Mouse (Mus musculus) kidney, postnatal 36 days (tissue): ENCODE measurements around the gene Ahdc1.

ENCODE experiments used
- DNase-seq, 2 experiments: peaks; one replicate each; pipeline ENCODE4 v3.0.0; 2021 to 2022; ENCODE audit warnings: mixed read lengths in 2 of 2

Gene Ahdc1

GRCm38 (mm10) chr4:133011028-133011820 is at the start of gene Ahdc1:
TSS of gene Ahdc1 (plus strand) at chr4:133011260.
- DNase-seq, result peak; percentile 94 to 96

DNA sequence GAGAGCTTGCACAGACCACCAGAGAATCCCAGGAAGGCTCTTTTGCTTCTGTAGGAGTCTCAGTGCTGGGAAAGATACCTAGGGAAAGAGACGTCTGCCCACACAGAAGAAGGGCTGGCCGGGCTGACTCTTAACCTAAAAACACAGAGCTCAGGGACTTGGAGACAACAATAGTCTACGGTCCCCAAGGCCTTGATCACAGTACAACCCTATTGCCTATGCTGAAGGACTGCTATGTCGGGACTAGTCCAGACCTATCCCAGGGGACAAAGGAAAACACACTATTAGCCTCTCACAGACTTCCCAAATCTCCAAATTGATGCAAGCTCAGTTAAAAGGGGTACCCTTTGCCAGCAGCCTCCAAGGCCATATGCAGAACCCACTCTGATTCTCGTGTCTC is 49.2 kb upstream of the Ahdc1 start:
- no peak for DNase-seq

DNA sequence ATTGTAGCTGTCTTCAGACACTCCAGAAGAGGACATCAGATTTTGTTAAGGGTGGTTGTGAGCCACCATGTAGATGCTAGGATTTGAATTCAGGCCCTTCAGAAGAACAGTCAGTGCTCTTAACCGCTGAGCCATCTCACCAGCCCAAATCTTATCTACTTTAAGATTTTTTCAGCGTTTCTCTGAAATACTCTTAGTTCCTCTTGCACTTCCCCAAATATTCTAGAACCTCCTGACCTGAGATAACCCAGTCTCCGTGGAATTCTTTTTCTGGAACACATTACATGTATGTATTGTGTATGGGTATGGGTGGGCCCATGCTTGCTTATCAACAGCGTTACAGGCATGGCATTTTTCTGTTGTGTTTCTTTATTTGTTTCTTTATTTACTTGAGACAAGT is 48.4 kb upstream of the Ahdc1 start:
- DNase-seq, result no peak

GRCm38 (mm10) chr4:132963436-132963835 is 47.6 kb upstream of the Ahdc1 start:
- no peak for DNase-seq

- no peak for DNase-seq
These were observed 47.0 kb upstream of the Ahdc1 start for GRCm38 (mm10) chr4:132964064-132964463.

- no peak for DNase-seq
These were observed 46.6 kb upstream of the Ahdc1 start for GRCm38 (mm10) chr4:132964473-132964872.

DNA sequence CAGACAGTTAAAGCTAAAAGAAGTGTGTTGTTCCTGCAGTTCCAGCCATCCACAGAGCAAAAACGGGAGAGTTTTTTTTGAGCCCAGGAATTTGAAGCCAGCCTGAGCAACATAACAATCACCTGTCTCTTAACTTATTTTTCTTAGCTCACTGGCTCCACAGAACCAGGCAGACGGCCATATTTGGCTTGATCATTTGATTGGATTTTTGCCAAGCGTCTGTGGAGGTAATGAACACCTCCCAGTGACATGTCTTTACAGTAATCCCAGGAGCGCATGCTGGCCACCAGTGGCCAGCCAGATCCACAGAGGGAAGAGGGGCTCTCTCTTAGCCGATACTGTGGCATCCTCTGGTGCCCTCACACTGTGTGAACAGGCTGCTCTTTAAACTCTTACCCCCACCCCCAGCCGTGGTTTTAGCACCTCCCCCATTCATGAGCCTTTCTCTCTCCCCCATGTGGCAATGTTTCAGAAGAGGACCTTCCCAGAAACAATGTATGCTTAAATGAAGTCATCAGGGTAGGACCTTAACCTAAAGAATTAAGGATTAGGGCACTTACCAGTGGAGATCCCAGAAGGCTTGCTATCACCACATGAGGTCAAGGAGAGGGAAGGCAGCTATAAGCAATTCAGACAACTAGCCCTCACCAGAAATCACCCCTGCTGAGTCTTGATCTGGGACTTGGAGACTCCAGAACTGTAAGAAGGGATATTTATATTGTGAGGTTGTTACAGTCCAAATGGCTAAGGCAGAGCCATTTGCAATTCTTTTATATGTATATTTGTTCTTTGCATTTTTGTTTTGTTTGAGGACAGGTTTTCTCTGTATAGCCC is 42.7 kb upstream of the Ahdc1 start:
- no peak for DNase-seq

GRCm38 (mm10) chr4:132971601-132972000 is 39.5 kb upstream of the Ahdc1 start:
- no peak for DNase-seq

DNA sequence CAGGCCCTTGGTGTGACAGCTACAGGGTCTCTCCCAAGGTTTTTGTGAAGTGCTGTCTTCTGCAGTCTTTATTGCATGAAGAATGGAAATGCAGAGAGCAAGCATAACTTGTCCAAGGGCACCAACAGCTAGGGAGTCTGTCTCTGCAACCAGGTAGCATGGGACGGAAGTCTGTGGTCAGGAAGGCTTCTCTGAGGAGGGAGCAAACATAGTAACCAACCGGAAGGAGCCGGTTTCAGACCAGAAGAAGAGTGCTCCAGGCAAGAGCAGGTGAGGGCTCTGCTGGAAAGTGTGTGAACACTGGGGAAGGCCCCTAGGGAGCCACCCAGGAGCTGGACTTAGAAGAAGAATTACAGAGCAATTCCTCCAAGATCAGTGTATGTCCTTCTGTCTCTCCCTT is 39.0 kb upstream of the Ahdc1 start:
- DNase-seq, result peak in 1 of 2 experiments; percentile 22

- DNase-seq, result no peak
These were observed 38.5 kb upstream of the Ahdc1 start for GRCm38 (mm10) chr4:132972556-132972955.

- no peak for DNase-seq
These were observed 37.9 kb upstream of the Ahdc1 start for GRCm38 (mm10) chr4:132973186-132973585.

- peak in 1 of 2 experiments; percentile 49 for DNase-seq
These were observed 37.2 kb upstream of the Ahdc1 start, which contains the start of gene Fgr for GRCm38 (mm10) chr4:132973814-132974398. TSS of gene Fgr (plus strand) at chr4:132974095.

DNA sequence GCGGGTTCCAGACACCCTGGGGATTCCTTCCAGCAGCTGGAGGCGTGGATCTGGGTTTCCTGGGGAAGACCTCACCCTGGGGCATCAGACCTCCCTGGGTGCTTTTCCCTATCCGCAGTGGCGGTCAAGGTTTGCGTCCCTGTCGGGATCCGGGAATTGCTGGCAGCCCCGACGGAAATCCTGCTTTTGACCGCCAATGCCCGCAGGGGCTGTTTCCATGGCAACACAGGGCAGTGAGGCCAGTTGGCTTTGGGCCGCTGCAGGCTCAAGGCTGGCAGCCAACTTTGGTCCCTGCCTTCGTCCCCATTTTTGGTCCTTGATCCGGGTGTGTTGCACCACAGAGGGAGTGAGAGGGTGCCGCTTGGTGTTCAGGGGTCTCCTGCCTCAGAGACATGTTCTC is 36.2 kb upstream of the Ahdc1 start:
- DNase-seq, result peak; percentile 95

GRCm38 (mm10) chr4:132975791-132976190 is 35.3 kb upstream of the Ahdc1 start:
- DNase-seq, result no peak

- DNase-seq, result peak in 1 of 2 experiments; percentile 15
These were observed 34.3 kb upstream of the Ahdc1 start for GRCm38 (mm10) chr4:132976729-132977128.

DNA sequence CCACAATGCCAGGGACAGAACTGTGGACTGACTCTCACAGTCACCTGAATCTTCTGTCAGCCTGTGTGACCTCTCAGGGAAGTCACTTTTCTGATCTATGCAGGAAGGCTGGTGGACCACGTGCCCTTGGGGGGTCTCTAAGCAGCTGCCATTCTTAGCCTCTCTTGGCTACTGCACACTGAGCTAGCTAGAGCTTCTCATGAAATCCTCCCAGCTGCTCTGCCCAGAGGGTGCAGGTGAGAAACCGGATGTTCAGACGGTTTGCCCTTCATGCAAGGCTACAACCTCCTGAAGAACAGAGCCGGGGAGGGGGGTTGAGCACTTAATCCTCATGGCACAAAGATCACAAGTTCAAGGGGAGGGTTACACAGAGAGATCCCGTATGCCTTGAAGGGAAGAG is 33.5 kb upstream of the Ahdc1 start:
- DNase-seq, result peak in 1 of 2 experiments; percentile 43

- peak; percentile 59 to 85 for DNase-seq
These were observed 31.9 kb upstream of the Ahdc1 start for GRCm38 (mm10) chr4:132979186-132979585.

DNA sequence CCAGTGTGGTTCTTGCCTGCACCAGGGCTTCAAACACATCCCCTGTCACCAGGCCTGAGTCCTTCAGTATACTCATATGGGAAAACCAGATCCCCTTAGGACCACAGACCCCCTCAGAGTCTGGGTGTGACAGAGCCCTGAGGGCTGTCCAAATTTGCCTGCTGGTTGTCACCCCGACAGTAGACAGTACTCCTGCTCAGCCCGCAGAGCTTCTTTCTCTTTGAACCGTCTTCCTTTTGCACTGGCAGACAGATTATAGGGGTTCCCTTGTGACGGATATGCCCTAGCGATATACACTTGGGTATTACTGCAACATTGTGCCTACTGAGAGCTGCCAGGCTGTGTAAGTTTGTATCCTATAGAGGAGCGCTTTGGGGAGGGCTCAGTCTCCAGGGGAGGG is 29.4 kb upstream of the Ahdc1 start:
- no peak for DNase-seq

- DNase-seq, result no peak
These were observed 28.1 kb upstream of the Ahdc1 start for GRCm38 (mm10) chr4:132982999-132983398.

GRCm38 (mm10) chr4:132983664-132984512 is 27.2 kb upstream of the Ahdc1 start:
- no peak for DNase-seq

GRCm38 (mm10) chr4:132988581-132989355 is 22.3 kb upstream of the Ahdc1 start:
- no peak for DNase-seq

- DNase-seq, result no peak
These were observed 17.5 kb upstream of the Ahdc1 start for GRCm38 (mm10) chr4:132993553-132993952.
